Mouse (Mus musculus) megakaryocyte, embryonic 14.5 days (primary cell): Measurements from ENCODE around the gene Flvcr2. TPM values are rescaled to one million over a fixed set of nuclear protein-coding genes. Genes with fewer than 3 reads are reported as not detected.

ENCODE experiments used
- H3K27me3 ChIP-seq: replicated peaks from 2 replicates; pipeline ENCODE3; 2012; ENCODE audit warnings: inconsistent platforms
- H3K36me3 ChIP-seq: replicated peaks from 2 replicates; pipeline ENCODE3; 2012; ENCODE audit warnings: low read length, inconsistent platforms, mixed read lengths
- H3K4me1 ChIP-seq: 2 replicates; pipeline ENCODE4 v1.6.1; 2012; ENCODE audit warnings: inconsistent platforms
- H3K4me3 ChIP-seq: replicated peaks from 2 replicates; pipeline ENCODE3; 2012; ENCODE audit warnings: moderate library complexity, mild to moderate bottlenecking, inconsistent platforms
- H3K9me3 ChIP-seq: 2 replicates; pipeline ENCODE4 v1.6.1; 2012; ENCODE audit warnings: inconsistent platforms
- FLI1 ChIP-seq: IDR thresholded peaks from 2 replicates; pipeline ENCODE4 v1.6.1; 2012; ENCODE audit warnings: low read length, inconsistent platforms, mixed read lengths
- GATA1 ChIP-seq: IDR thresholded peaks from 3 replicates; pipeline ENCODE4 v1.6.1; 2012; ENCODE audit warnings: mixed read lengths, low read length, inconsistent platforms, borderline replicate concordance
- polyA plus RNA-seq: library from polyadenylated mRNA; stranded (reverse); fragments of >175 nt; gene quantifications from 2 replicates; pipeline ENCODE4 v1.2.3, GENCODE M21; 2012; ENCODE audit warnings: low replicate concordance; ENCODE audit not compliant: insufficient read depth

Flvcr2 gene
- polyA plus RNA-seq, 1 experiment = not detected

DNA sequence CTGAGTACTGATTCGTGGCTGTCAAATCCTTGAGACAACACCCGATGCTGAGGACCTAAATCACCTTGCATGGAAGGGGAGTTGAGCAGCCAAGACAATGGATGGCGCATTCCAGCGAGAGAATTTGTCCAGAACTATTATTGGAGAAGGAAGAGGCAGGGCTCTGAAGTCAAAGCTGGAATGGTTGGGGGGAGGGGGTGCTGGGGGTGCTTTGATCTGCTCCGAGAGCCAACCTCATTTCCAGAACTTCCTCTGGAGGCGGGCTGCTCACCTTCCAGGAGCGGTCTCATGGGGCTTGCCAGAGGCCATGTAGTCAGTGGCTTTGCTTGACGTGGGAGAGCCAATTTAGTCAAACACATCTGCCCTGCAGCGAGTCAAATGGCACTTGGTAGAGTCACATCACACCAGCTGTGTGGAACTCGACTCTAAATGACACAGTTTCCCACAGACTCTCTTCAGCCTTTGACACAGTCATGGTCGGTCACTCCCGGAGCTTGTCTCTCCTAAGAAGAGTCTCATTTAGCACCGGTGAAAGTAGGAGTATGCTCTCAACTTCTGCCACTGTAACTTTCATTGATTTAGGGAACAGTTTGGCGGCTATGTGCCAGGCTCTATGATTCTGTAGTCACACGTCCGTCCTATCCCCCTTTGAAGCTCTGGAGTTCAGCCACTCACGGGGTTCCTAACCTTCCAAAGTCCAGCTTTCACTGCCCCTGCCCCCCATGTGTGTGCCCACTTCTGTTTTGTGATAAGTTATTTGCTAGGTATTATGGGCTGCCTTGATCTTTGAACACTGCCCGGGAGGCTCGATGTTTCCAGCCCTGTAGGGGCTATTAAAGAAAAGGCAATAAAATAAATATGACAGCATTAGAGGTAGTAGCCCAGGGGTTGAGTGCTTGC is 38.8 kb downstream of the Flvcr2 start:
- Histone ChIP-seq H3K9me3 (no peaks in the 10 kb centered on the region), H3K4me3 (no peak overlapping the region), H3K27me3 (peaks cover 13% of the 10 kb centered on the region), H3K36me3 (no peaks in the 10 kb centered on the region), H3K4me1 (peaks cover 10% of the 10 kb centered on the region)
- TF ChIP-seq GATA1 = no peak
- no peak for TF ChIP-seq FLI1

GRCm38 (mm10) chr12:85792158-85792557 is 45.8 kb downstream of the Flvcr2 start:
- no peaks in the 10 kb centered on the region for H3K9me3 ChIP-seq
- TF ChIP-seq FLI1 (no peak), GATA1 (no peak)
- H3K4me1 ChIP-seq = peaks cover 3% of the 10 kb centered on the region; the same call in 1 of the 2 replicates
- peaks cover 22% of the 10 kb centered on the region for H3K27me3 ChIP-seq
- H3K36me3 ChIP-seq = no peaks in the 10 kb centered on the region
- no peak overlapping the region for H3K4me3 ChIP-seq

DNA sequence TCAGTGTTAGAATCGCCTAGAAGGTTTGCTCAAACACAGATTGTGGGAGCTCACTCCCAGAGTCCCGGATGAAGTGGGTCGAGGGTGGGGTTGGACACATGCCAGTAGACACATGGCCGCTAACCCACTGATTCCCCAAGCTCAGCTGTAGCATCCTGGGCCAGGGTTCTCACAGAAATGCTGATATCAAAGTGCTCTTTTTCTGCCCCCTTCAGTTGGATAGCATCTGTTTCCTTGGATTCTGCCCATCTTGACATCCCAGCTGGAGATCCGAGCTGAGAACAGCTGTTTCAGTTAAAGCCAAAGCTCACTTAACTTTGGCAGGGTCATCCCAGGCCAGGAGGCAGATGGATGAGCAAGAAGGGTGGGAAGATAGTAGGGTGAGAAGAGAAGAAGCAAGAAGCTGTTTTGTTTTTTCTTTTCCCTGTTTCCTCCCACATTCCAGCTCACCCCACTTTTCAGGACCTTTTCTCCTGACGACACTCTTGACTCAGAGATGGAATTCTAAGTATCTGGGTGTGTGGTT is 46.5 kb downstream of the Flvcr2 start:
- TF ChIP-seq FLI1 (no peak), GATA1 (no peak)
- Histone ChIP-seq H3K4me1 (peaks cover 3% of the 10 kb centered on the region; the same call in 1 of the 2 replicates), H3K9me3 (no peaks in the 10 kb centered on the region), H3K27me3 (peaks cover 22% of the 10 kb centered on the region), H3K36me3 (no peaks in the 10 kb centered on the region), H3K4me3 (no peak overlapping the region)

GRCm38 (mm10) chr12:85794094-85794493 is 47.8 kb downstream of the Flvcr2 start:
- no peaks in the 10 kb centered on the region for H3K36me3 ChIP-seq
- H3K9me3 ChIP-seq = no peaks in the 10 kb centered on the region
- H3K4me1 ChIP-seq = peaks cover 3% of the 10 kb centered on the region; the same call in 1 of the 2 replicates
- TF ChIP-seq GATA1 (no peak), FLI1 (no peak)
- H3K4me3 ChIP-seq = no peak overlapping the region
- peaks cover 23% of the 10 kb centered on the region for H3K27me3 ChIP-seq

DNA sequence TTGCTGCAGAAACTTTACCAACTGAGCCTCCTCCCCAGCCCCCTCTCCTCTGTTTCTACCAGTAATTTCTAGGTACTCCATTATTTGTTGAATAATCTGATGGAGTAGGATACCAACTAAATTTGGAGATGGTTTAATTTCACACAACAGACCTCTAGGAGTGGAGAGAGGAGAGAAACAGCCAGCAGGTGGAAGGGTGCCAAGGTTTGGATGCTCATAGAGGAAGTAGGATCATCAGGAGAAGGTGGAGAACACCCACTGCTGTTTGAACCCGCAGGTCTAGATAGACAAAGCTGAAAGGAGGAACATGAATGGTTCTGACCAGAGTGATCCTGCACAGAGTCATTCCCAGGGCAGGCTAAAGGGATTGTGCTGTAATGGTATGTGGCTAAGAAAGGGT is 49.2 kb downstream of the Flvcr2 start:
- Histone ChIP-seq H3K9me3 (no peaks in the 10 kb centered on the region), H3K4me3 (no peak overlapping the region), H3K36me3 (no peaks in the 10 kb centered on the region), H3K4me1 (peaks cover 3% of the 10 kb centered on the region; the same call in 1 of the 2 replicates), H3K27me3 (peaks cover 27% of the 10 kb centered on the region)
- no peak for TF ChIP-seq GATA1
- no peak for TF ChIP-seq FLI1

GRCm38 (mm10) chr12:85800031-85800430 is 53.7 kb downstream of the Flvcr2 start:
- Histone ChIP-seq H3K4me1 (peaks cover 3% of the 10 kb centered on the region; the same call in 1 of the 2 replicates), H3K9me3 (no peaks in the 10 kb centered on the region), H3K36me3 (no peaks in the 10 kb centered on the region), H3K4me3 (no peak overlapping the region), H3K27me3 (peaks cover 33% of the 10 kb centered on the region)
- no peak for TF ChIP-seq FLI1
- TF ChIP-seq GATA1 = no peak

- Histone ChIP-seq H3K36me3 (peaks cover 47% of the 10 kb centered on the region), H3K4me1 (peaks cover 5% of the 10 kb centered on the region; the same call in 1 of the 2 replicates), H3K4me3 (no peak overlapping the region), H3K27me3 (no peaks in the 10 kb centered on the region), H3K9me3 (no peaks in the 10 kb centered on the region)
- TF ChIP-seq FLI1 = no peak
- TF ChIP-seq GATA1 = no peak
Observed at GRCm38 (mm10) chr12:85809726-85810125, 63.4 kb downstream of the Flvcr2 start.

DNA sequence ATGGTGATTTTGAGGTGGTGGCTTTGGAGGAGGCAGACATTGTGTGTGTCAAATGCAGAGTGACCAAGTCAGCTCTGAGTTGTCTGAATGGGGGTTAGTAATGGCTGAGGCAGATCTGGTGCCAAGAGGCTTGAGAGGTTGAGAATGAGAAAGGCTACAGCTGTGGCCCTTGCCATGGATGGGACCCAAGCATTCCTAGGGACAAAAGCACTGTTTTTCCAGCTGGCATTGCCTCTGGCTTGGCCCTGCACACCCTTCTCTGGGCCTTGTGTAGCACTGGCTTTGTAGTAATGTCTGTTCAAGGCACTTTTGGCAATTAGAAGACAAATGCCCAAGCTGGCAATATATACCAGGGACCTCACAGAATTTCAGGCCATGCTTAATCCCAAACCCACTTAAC is 64.6 kb downstream of the Flvcr2 start:
- peaks cover 5% of the 10 kb centered on the region; the same call in 1 of the 2 replicates for H3K4me1 ChIP-seq
- H3K4me3 ChIP-seq = no peak overlapping the region
- TF ChIP-seq FLI1 (no peak), GATA1 (no peak)
- peaks cover 59% of the 10 kb centered on the region for H3K36me3 ChIP-seq
- H3K27me3 ChIP-seq = no peaks in the 10 kb centered on the region
- no peaks in the 10 kb centered on the region for H3K9me3 ChIP-seq

GRCm38 (mm10) chr12:85811676-85812075 is 65.3 kb downstream of the Flvcr2 start:
- Histone ChIP-seq H3K4me3 (no peak overlapping the region), H3K4me1 (peaks cover 5% of the 10 kb centered on the region; the same call in 1 of the 2 replicates), H3K9me3 (no peaks in the 10 kb centered on the region), H3K27me3 (no peaks in the 10 kb centered on the region), H3K36me3 (peaks cover 67% of the 10 kb centered on the region)
- TF ChIP-seq FLI1 (no peak), GATA1 (no peak)

- Histone ChIP-seq H3K36me3 (peaks cover 86% of the 10 kb centered on the region), H3K27me3 (no peaks in the 10 kb centered on the region), H3K4me1 (peaks cover 7% of the 10 kb centered on the region), H3K4me3 (no peak overlapping the region), H3K9me3 (no peaks in the 10 kb centered on the region)
- TF ChIP-seq FLI1 (no peak), GATA1 (no peak)
Observed at GRCm38 (mm10) chr12:85813599-85813998, 67.3 kb downstream of the Flvcr2 start.
